Mouse (Mus musculus) neural tube, embryonic 14.5 days (tissue): ENCODE results near the gene Mycbp2. TPM values are rescaled to one million over a fixed set of nuclear protein-coding genes. Genes with fewer than 3 reads are reported as not detected.

Experiments used
- ATAC-seq: fragments of 200-750 bp; cut with Nextera tagmentation; 2 replicates; pipeline ENCODE4 v1.8.0; 2017; ENCODE audit warnings: low read depth, mild to moderate bottlenecking, moderate TSS enrichment, moderate library complexity
- H3K27ac ChIP-seq: fragments of 300-500 bp; sonication (generic); 2 replicates; pipeline ENCODE4 v1.5.1; 2014; ENCODE audit warnings: low read depth, mild to moderate bottlenecking, control low read depth, low read length, moderate library complexity, mixed read lengths
- H3K27me3 ChIP-seq: fragments of 300-500 bp; sonication (generic); 2 replicates; pipeline ENCODE4 v1.6.1; 2014; ENCODE audit warnings: low read length; ENCODE audit not compliant: control insufficient read depth, insufficient read depth
- H3K36me3 ChIP-seq: fragments of 300-500 bp; sonication (generic); 2 replicates; pipeline ENCODE4 v1.6.1; 2014; ENCODE audit warnings: low read length, mixed read lengths; ENCODE audit not compliant: control insufficient read depth, insufficient read depth
- H3K4me1 ChIP-seq: fragments of 300-500 bp; sonication (generic); 2 replicates; pipeline ENCODE4 v1.6.1; 2014; ENCODE audit warnings: low read length; ENCODE audit not compliant: control insufficient read depth, insufficient read depth
- H3K4me2 ChIP-seq: fragments of 300-500 bp; sonication (generic); 2 replicates; pipeline ENCODE4 v1.6.1; 2014; ENCODE audit warnings: mild to moderate bottlenecking, low read depth, low read length, control low read depth
- H3K4me3 ChIP-seq: fragments of 300-500 bp; sonication (generic); 2 replicates; pipeline ENCODE4 v1.5.1; 2014; ENCODE audit warnings: low read depth, low read length, control low read depth, mixed read lengths
- H3K9ac ChIP-seq: fragments of 300-500 bp; sonication (generic); replicated peaks from 2 replicates; pipeline ENCODE4 v1.6.1; 2014; ENCODE audit warnings: low read depth, mild to moderate bottlenecking, control low read depth, low read length, mixed read lengths
- H3K9me3 ChIP-seq: fragments of 300-500 bp; sonication (generic); 2 replicates; pipeline ENCODE4 v1.6.1; 2016; ENCODE audit warnings: low read length; ENCODE audit not compliant: control insufficient read depth
- WGBS: fragments of 180-500 bp; shearing (Covaris S2); extraction: QIAGEN DNeasy Blood & Tissue Kit; methylation state at CpG from one replicate; pipeline ENCODE4 v1.1.7; 2014; 5-methylcytosine and 5-hydroxymethylcytosine counted together
- polyA plus RNA-seq: library from polyadenylated mRNA; unstranded; fragments of >200 nt; fragmentation: Nextera tagmentation; extraction: Ambion mirVana; gene quantifications from 2 replicates; pipeline ENCODE4 v1.2.1, GENCODE M21; 2014

Mycbp2 gene
- polyA plus RNA-seq, 1 experiment from 2014 or later, result 93.7 TPM

GRCm38 (mm10) chr14:103075166-103075565 lies 271.4 kb downstream of the Mycbp2 start:
- no peaks in the 10 kb centered on the region for H3K9me3 ChIP-seq
- H3K4me3 ChIP-seq, result no peak overlapping the region
- ATAC-seq, result no peak
- 78% methylated on average over 7 of the region's 7 CpGs for WGBS
- H3K27ac ChIP-seq, result no peak overlapping the region
- peaks cover 3% of the 10 kb centered on the region; the same call in 1 of the 2 replicates for H3K36me3 ChIP-seq
- 0 out of 2 replicates have a peak, but pooled peaks cover 4% of the 10 kb centered on the region for H3K4me1 ChIP-seq
- no peak overlapping the region for H3K9ac ChIP-seq
- H3K27me3 ChIP-seq, result no peaks in the 10 kb centered on the region
- H3K4me2 ChIP-seq, result no peak overlapping the region

DNA sequence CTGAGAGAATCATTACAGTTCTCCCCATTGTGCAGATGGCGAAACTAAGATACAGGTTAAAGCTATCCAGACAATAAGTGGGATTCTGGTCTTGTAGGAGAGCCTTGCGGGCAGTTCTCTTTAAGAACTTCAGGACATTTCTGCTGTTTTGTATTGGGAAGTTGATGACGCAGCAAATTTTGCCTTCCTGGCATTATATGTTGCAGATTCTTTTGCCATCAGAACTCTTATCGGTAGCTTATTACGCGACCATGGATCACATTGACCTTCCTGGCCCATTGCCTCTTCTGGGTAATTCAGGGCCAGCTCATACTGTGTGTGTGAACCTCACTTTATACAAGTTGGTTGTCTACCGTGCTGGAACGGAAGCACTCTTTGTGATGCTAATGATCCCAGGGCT lies 272.8 kb downstream of the Mycbp2 start:
- Histone ChIP-seq H3K4me1 (peaks cover 9% of the 10 kb centered on the region; the same call in 1 of the 2 replicates), H3K27me3 (no peaks in the 10 kb centered on the region), H3K4me2 (no peak overlapping the region), H3K9me3 (no peaks in the 10 kb centered on the region), H3K9ac (no peak overlapping the region), H3K27ac (no peak overlapping the region), H3K4me3 (no peak overlapping the region), H3K36me3 (peaks cover 3% of the 10 kb centered on the region; the same call in 1 of the 2 replicates)
- 82% methylated on average over 8 of the region's 8 CpGs for WGBS
- no peak for ATAC-seq

DNA sequence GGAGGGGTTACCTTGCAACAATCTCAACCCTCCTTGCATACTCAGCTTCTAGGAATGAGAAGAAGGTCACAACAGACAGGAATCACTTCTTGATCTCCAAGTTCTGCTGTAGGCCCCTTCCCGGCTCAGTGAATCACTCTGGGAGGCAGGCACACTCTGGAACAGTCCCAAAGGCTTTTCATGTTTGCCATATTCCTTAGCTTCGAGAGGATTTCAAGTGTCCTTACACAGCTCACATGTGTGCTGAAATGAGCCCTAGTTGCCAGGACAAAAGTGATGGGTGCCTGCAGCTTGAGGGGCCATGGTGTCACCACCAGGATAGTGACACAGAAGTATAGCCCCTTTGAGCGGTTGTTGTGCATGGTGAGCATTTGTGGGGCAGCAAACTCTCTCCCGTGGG lies 273.9 kb downstream of the Mycbp2 start:
- Histone ChIP-seq H3K9ac (no peak overlapping the region), H3K27ac (no peak overlapping the region), H3K4me1 (peaks cover 9% of the 10 kb centered on the region; the same call in 1 of the 2 replicates), H3K9me3 (no peaks in the 10 kb centered on the region), H3K36me3 (peaks cover 3% of the 10 kb centered on the region; the same call in 1 of the 2 replicates), H3K4me3 (no peak overlapping the region), H3K27me3 (no peaks in the 10 kb centered on the region), H3K4me2 (no peak overlapping the region)
- 86% methylated on average over 4 of the region's 4 CpGs for WGBS
- no peak for ATAC-seq

- no peak overlapping the region for H3K27ac ChIP-seq
- peaks cover 3% of the 10 kb centered on the region; the same call in 1 of the 2 replicates for H3K36me3 ChIP-seq
- no peak overlapping the region for H3K4me2 ChIP-seq
- ATAC-seq, result no peak
- H3K4me1 ChIP-seq, result peaks cover 9% of the 10 kb centered on the region; the same call in 1 of the 2 replicates
- H3K9ac ChIP-seq, result no peak overlapping the region
- no peak overlapping the region for H3K4me3 ChIP-seq
- no peaks in the 10 kb centered on the region for H3K27me3 ChIP-seq
- no peaks in the 10 kb centered on the region for H3K9me3 ChIP-seq
- WGBS, result 91% methylated on average over 12 of the region's 12 CpGs
These were observed 275.1 kb downstream of the Mycbp2 start for GRCm38 (mm10) chr14:103071471-103071870.

DNA sequence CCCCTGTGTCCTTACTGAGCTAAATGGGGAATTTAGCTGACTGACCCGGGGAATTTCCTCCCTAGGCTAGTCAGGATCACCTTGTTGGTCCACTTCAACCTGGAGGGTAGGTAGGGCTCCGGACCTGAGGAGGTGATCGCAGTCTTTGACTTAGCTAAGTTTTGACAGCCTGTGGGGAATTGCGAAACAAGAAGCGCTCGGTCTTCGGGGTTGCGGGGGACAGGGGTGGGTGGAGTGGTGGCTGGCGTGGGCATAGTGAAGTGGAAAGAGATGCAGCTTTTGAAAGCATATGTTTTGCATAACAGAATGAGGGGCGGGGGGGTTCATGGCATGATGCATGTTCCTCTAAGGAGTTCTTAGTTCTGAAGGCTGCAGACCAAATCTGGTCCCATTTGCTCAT lies 275.8 kb downstream of the Mycbp2 start:
- no peaks in the 10 kb centered on the region for H3K36me3 ChIP-seq
- H3K9me3 ChIP-seq, result no peaks in the 10 kb centered on the region
- ATAC-seq, result no peak
- H3K27ac ChIP-seq, result no peak overlapping the region
- 3% methylated on average over 10 of the region's 10 CpGs for WGBS
- H3K4me1 ChIP-seq, result peaks cover 9% of the 10 kb centered on the region; the same call in 1 of the 2 replicates
- H3K9ac ChIP-seq, result peak overlapping the region; percentile 67
- peak overlapping the region; percentile 66 for H3K4me3 ChIP-seq
- H3K4me2 ChIP-seq, result peak overlapping the region; percentile 64
- H3K27me3 ChIP-seq, result no peaks in the 10 kb centered on the region

DNA sequence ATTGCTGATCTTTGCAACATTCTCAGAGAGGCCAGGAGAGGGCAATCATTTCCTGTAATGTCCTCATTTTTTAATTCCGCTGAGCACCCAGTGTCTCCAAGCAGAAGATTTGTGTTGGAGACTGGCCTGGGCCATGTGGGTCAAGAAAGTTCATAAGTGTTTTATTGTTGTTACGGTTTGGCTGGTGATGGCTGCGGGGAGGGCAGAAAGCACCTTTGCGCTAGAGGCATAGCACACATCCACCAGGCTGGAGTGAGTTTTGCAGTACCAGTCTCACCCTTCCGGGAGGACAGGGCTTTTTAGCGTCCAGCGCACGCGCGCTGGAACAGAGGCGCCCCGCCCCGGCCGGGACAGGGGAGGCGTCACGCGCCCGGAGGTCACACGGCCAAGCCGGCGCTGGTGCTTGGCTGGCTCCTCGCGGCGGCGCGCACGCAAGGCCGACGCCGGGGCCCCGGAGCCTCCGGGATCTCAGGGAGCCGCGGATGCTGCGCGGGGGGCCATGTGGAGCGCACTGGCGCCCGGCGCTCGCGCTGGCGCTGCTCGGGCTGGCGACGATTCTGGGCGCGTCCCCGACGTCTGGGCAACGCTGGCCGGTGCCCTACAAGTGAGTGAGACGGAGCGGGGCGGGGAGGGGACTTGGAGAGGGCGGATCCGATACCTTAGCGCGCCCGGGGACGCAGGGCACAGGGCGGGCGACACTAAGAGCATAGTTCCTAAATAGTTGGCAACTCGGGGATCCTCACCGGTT lies 276.6 kb downstream of the Mycbp2 start, which contains the start of gene Cln5:
Gene Cln5, plus strand, starts transcription at position 353 of the 748 bp plus-strand sequence.
- WGBS, result under 1% methylated on average over 65 of the region's 65 CpGs
- Histone ChIP-seq H3K4me3 (peak within 1 kb of the TSS; percentile 66), H3K9me3 (no peaks in the 10 kb centered on the region), H3K4me2 (peak within 1 kb of the TSS; percentile 64), H3K27ac (peak within 1 kb of the TSS; percentile 36), H3K9ac (peak within 1 kb of the TSS; percentile 67), H3K36me3 (no peaks in the 10 kb centered on the region), H3K27me3 (no peaks in the 10 kb centered on the region), H3K4me1 (peaks cover 9% of the 10 kb centered on the region; the same call in 1 of the 2 replicates)
- ATAC-seq, result peak; percentile 97

DNA sequence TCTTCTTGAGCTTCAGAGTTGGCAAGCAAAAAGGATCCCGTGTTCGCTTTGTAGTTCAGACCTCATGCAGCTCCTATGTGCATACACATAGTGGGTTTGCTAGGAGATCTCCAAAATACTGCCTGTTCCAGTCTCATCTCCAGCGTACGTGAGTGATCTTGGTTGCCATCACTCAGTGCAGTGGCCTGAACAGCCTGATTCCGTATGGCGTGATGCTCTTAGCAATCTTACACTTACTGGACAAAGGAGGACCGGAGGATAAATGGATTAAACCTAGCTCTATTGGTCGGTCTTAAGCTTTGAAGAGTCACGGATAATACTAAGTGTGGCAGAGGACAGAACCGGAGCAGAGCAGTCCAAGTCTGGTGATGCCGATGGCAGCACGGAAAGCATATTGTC lies 277.1 kb downstream of the Mycbp2 start:
- Histone ChIP-seq H3K36me3 (no peaks in the 10 kb centered on the region), H3K4me3 (peak overlapping the region; percentile 66), H3K4me1 (peaks cover 9% of the 10 kb centered on the region; the same call in 1 of the 2 replicates), H3K9me3 (no peaks in the 10 kb centered on the region), H3K4me2 (peak overlapping the region; percentile 64), H3K9ac (peak overlapping the region; percentile 67; the same call in 1 of the 2 replicates), H3K27me3 (no peaks in the 10 kb centered on the region), H3K27ac (peak overlapping the region; percentile 36)
- WGBS, result 14% methylated on average over 12 of the region's 12 CpGs
- no peak; the same call in 1 of the 2 replicates for ATAC-seq

DNA sequence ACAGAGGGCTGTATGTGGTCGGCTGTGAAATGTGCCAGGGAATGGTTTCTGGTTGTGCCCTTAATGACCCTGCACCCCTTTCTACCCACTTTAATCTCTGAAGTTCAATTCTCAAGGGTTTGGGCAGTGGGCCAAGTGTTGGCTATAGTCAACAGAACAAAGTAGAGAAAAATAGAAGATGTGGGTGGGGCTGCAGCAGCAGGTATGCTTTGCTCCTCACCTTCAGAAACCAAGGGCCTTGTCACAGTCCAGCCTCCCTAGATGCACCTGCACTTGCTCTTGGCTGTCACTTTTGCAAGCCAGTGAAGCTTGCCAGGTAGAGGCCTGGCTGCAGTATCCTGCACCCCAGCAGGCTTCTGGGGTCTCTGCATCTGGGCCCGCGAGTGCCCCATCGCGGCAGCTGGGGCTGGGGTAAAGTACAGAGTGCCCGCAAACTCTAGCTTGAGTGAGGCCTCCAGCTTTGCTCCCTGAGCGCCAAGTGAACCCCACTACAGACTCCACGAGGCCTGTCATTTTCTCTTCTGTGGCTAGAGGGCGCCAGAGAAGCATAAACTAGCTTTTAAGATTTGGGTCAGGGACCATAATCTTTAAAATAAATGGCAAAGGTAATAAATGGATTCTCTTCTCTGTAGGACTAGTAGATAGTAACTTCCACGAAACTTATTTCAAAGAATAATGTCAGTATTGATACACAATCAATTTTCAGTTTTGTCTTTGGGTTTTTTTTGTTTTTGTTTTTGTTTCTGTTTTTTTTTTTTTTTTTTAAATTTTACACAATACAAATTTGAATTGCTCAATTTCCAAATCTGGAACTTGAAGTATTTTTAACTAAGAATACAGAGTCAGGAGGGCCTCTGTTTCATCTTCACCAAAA lies 281.1 kb downstream of the Mycbp2 start:
- H3K4me3 ChIP-seq, result no peak overlapping the region
- no peak overlapping the region for H3K27ac ChIP-seq
- H3K4me1 ChIP-seq, result peaks cover 5% of the 10 kb centered on the region; the same call in 1 of the 2 replicates
- H3K4me2 ChIP-seq, result no peak overlapping the region
- H3K27me3 ChIP-seq, result no peaks in the 10 kb centered on the region
- WGBS, result 15% methylated on average over 10 of the region's 10 CpGs
- H3K36me3 ChIP-seq, result no peaks in the 10 kb centered on the region
- H3K9me3 ChIP-seq, result no peaks in the 10 kb centered on the region
- ATAC-seq, result no peak
- H3K9ac ChIP-seq, result no peak overlapping the region
